Mouse (Mus musculus) heart, embryonic 15.5 days (tissue): ENCODE measurements around the gene Slc7a5. TPM values are rescaled to one million over a fixed set of nuclear protein-coding genes. Genes with fewer than 3 reads are reported as not detected.
A peak's percentile ranks its signal among the peaks of the same experiment; 100 is the strongest.

Source experiments
- ATAC-seq: fragments of 200-750 bp; cut with Nextera tagmentation; replicated peaks from 2 replicates; pipeline ENCODE4 v1.8.0; 2017; ENCODE audit warnings: low read depth, moderate TSS enrichment; ENCODE audit not compliant: insufficient number of reproducible peaks, insufficient read depth, low FRiP score
- H3K27ac ChIP-seq: fragments of 300-500 bp; sonication (generic); 2 replicates; pipeline ENCODE4 v1.5.1; 2015; ENCODE audit warnings: mild to moderate bottlenecking, inconsistent platforms
- H3K27me3 ChIP-seq: fragments of 300-500 bp; sonication (generic); 2 replicates; pipeline ENCODE4 v1.6.1; 2015; ENCODE audit warnings: inconsistent platforms
- H3K36me3 ChIP-seq: fragments of 300-500 bp; sonication (generic); 2 replicates; pipeline ENCODE4 v1.6.1; 2015; ENCODE audit warnings: mild to moderate bottlenecking, inconsistent platforms
- H3K4me1 ChIP-seq: fragments of 300-500 bp; sonication (generic); replicated peaks from 2 replicates; pipeline ENCODE4 v1.6.1; 2015; ENCODE audit warnings: inconsistent platforms
- H3K4me2 ChIP-seq: fragments of 300-500 bp; sonication (generic); 2 replicates; pipeline ENCODE4 v1.6.1; 2015; ENCODE audit warnings: inconsistent platforms, mild to moderate bottlenecking, moderate library complexity
- H3K4me3 ChIP-seq: fragments of 300-500 bp; sonication (generic); 2 replicates; pipeline ENCODE4 v1.5.1; 2015; ENCODE audit warnings: mild to moderate bottlenecking, inconsistent platforms
- H3K9ac ChIP-seq: fragments of 300-500 bp; sonication (generic); 2 replicates; pipeline ENCODE4 v1.6.1; 2015; ENCODE audit warnings: mild to moderate bottlenecking, inconsistent platforms
- H3K9me3 ChIP-seq: fragments of 300-500 bp; sonication (generic); replicated peaks from 2 replicates; pipeline ENCODE4 v1.6.1; 2016; ENCODE audit warnings: inconsistent platforms
- WGBS: fragments of 180-500 bp; shearing (Covaris S2); methylation state at CpG from one replicate; pipeline ENCODE4 v1.1.7; 2015; ENCODE audit warnings: mixed read lengths; 5-methylcytosine and 5-hydroxymethylcytosine counted together
- polyA plus RNA-seq: library from polyadenylated mRNA; unstranded; fragments of >200 nt; fragmentation: Nextera tagmentation; extraction: Ambion mirVana; gene quantifications from 2 replicates; pipeline ENCODE4 v1.2.1, GENCODE M21; 2015

Slc7a5 gene
- polyA plus RNA-seq, 1 experiment from 2014 or later, result 12.0 TPM

DNA sequence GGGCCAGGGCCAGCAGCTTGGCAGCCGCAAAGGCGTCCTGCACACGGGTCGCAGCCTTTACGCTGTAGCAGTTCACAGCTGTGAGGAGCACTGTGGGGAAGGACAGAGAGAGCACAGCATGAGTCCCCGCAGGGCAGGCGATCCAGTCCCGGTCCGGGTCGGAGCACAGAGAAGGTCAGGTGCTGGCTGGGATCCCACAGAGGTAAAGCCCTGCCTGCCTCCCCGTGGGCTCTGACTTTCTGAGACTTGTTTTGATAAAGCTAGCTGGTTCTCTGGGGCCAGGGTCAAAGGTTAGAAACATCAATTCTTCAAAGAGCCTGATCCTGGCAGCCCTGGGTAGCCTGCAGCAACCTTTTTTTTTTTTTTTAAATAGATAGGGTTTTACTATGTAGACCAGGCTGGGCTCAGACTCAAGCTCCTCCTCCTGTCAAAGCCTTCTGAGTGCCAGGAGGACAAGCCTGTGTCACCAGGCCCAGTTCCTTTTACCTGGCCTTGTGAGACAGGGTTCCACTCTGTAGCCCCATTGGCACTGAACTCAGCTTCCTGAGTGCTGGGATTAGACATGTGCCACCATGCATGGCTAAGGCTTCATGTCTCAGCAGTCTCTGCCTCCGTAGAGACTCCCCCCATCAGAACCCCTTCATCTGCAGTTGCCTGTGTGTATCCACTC lies 10.9 kb downstream of the Slc7a5 start:
- Histone ChIP-seq H3K4me1 (peaks cover 48% of the 10 kb centered on the region), H3K9me3 (no peaks in the 10 kb centered on the region)

DNA sequence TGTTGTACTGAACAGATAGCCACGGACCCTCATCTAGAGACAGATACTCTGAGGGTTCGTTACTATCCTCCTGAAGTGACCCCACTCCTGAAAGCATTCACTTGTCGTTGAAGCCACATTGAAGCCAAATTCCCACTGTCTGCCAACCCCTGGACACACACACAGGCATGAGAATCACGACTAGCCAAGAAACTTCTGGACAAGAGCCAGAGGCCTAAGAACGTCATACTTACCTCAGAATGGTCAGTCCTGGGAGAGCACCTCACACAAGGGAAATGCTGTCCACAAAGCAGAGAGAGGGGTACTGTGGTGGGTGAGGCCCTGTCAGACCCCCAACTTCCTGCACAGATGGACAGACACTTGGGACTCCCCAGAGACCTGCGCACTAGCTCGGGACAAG lies 11.6 kb downstream of the Slc7a5 start:
- Histone ChIP-seq H3K9ac (no peak overlapping the region), H3K9me3 (no peaks in the 10 kb centered on the region), H3K27ac (no peak overlapping the region), H3K4me3 (no peak overlapping the region), H3K4me2 (no peak overlapping the region), H3K27me3 (no peaks in the 10 kb centered on the region), H3K4me1 (peaks cover 44% of the 10 kb centered on the region), H3K36me3 (no peaks in the 10 kb centered on the region)
- no peak for ATAC-seq
- WGBS, result 60% methylated on average over 7 of the region's 7 CpGs

More for the DNA sequence above, 10.9 kb downstream of the Slc7a5 start:
- no peak for ATAC-seq
- H3K4me2 ChIP-seq, result no peak overlapping the region
- 72% methylated on average over 12 of the region's 12 CpGs for WGBS
- H3K4me3 ChIP-seq, result no peak overlapping the region
- H3K9ac ChIP-seq, result no peak overlapping the region
- H3K27ac ChIP-seq, result no peak overlapping the region
- H3K36me3 ChIP-seq, result no peaks in the 10 kb centered on the region
- no peaks in the 10 kb centered on the region for H3K27me3 ChIP-seq

- peaks cover 3% of the 10 kb centered on the region; the same call in 1 of the 2 replicates for H3K36me3 ChIP-seq
- H3K4me2 ChIP-seq, result no peak overlapping the region
- H3K4me1 ChIP-seq, result peaks cover 25% of the 10 kb centered on the region
- ATAC-seq, result no peak
- H3K27me3 ChIP-seq, result no peaks in the 10 kb centered on the region
- no peaks in the 10 kb centered on the region for H3K9me3 ChIP-seq
- no peak overlapping the region for H3K4me3 ChIP-seq
- WGBS, result 62% methylated on average over 5 of the region's 5 CpGs
- H3K27ac ChIP-seq, result no peak overlapping the region
- no peak overlapping the region for H3K9ac ChIP-seq
Observed at GRCm38 (mm10) chr8:121892875-121893274, 14.6 kb downstream of the Slc7a5 start.

DNA sequence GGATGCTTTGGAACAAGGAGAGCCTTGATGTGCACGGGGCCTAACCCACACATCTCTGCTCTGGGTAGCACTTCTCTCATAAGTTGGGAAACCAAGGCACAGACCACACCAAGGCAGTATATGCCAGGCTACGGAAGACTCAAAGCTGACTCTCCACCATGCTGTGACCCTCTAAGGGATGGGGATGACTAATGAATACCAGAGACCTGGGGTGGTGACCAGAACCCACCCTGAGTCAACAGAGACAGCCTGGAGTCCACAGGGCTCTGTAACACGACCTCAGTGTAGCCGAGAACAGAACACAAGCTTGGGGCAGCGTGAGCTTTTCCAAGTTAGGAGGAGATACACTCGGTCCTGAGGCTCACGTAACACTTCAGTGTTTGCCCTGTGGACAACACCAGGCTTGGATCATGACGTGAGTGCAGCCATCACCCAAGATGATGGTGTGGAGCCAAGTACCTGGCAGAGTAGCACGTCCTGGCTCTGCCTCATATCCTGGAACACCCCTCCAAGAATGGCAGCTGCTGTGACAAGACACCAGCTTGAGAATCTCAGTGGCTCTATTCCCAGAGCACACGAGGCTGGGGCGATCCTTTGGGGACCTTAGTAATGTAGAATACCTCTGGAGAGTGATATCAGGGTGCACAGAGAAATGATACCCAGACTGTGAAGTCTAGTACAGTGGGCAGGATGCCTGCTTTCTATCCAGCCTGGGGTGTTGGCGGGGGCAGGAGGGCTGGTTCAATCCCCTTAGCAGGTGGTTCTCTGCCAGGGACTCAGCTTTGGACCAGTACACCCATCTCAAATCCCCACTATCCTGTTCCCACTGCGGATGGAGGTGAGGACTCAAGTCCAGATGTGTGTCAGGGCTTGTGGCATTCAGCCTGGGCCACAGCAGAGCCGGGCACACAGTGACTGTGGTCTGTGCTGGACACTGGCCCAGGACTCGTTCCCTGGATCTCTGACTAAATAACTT lies 17.4 kb downstream of the Slc7a5 start:
- no peaks in the 10 kb centered on the region for H3K27me3 ChIP-seq
- H3K9me3 ChIP-seq, result no peaks in the 10 kb centered on the region
- no peak overlapping the region for H3K9ac ChIP-seq
- no peak overlapping the region for H3K27ac ChIP-seq
- peaks cover 6% of the 10 kb centered on the region; the same call in 1 of the 2 replicates for H3K4me1 ChIP-seq
- no peak overlapping the region for H3K4me2 ChIP-seq
- peaks cover 19% of the 10 kb centered on the region; the same call in 1 of the 2 replicates for H3K36me3 ChIP-seq
- ATAC-seq, result no peak; the same call in 1 of the 2 replicates
- 74% methylated on average over 15 of the region's 15 CpGs for WGBS
- no peak overlapping the region for H3K4me3 ChIP-seq

GRCm38 (mm10) chr8:121889317-121889716 lies 18.2 kb downstream of the Slc7a5 start:
- ATAC-seq, result no peak
- Histone ChIP-seq H3K36me3 (peaks cover 26% of the 10 kb centered on the region; the same call in 1 of the 2 replicates), H3K9me3 (no peaks in the 10 kb centered on the region), H3K4me1 (peaks cover 6% of the 10 kb centered on the region; the same call in 1 of the 2 replicates), H3K4me2 (no peak overlapping the region), H3K27me3 (no peaks in the 10 kb centered on the region), H3K9ac (no peak overlapping the region), H3K4me3 (no peak overlapping the region), H3K27ac (no peak overlapping the region)
- 88% methylated on average over 1 of the region's 1 CpGs for WGBS

- no peaks in the 10 kb centered on the region for H3K4me1 ChIP-seq
- no peak overlapping the region for H3K27ac ChIP-seq
- H3K36me3 ChIP-seq, result peaks cover 39% of the 10 kb centered on the region; the same call in 1 of the 2 replicates
- ATAC-seq, result no peak
- no peak overlapping the region for H3K9ac ChIP-seq
- H3K27me3 ChIP-seq, result no peaks in the 10 kb centered on the region
- no peaks in the 10 kb centered on the region for H3K9me3 ChIP-seq
- WGBS, result 68% methylated on average over 1 of the region's 1 CpGs
- H3K4me2 ChIP-seq, result no peak overlapping the region
- H3K4me3 ChIP-seq, result no peak overlapping the region
Observed at GRCm38 (mm10) chr8:121887547-121887946, 19.9 kb downstream of the Slc7a5 start.

DNA sequence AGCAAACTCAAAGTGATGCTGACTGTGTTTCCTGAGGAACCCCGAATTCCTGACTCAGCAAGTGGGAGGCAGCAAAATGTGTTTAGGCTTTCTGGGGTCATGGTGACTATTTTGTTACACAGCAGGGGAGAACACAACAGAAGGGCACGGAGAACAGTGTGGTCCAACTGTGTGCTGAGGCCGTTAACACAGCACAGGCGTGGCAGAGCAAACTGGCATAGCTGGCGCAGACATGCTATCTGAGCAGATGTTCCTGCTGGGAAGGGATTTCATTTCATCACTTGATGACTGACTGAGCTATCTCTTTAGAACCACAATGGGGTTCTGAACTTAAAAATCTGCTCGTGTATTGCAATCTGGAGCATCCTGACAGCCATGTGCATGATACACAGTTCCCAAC lies 22.1 kb downstream of the Slc7a5 start:
- H3K36me3 ChIP-seq, result peaks cover 44% of the 10 kb centered on the region; the same call in 1 of the 2 replicates
- H3K27me3 ChIP-seq, result no peaks in the 10 kb centered on the region
- no peaks in the 10 kb centered on the region for H3K9me3 ChIP-seq
- ATAC-seq, result no peak
- H3K4me3 ChIP-seq, result no peak overlapping the region
- 87% methylated on average over 6 of the region's 6 CpGs for WGBS
- H3K27ac ChIP-seq, result no peak overlapping the region
- peaks cover 16% of the 10 kb centered on the region for H3K4me1 ChIP-seq
- no peak overlapping the region for H3K4me2 ChIP-seq
- no peak overlapping the region for H3K9ac ChIP-seq

GRCm38 (mm10) chr8:121885001-121885400 lies 22.5 kb downstream of the Slc7a5 start:
- no peak for ATAC-seq
- no peak overlapping the region for H3K4me2 ChIP-seq
- H3K4me3 ChIP-seq, result no peak overlapping the region
- peaks cover 44% of the 10 kb centered on the region; the same call in 1 of the 2 replicates for H3K36me3 ChIP-seq
- no peak overlapping the region for H3K9ac ChIP-seq
- no peak overlapping the region for H3K27ac ChIP-seq
- H3K9me3 ChIP-seq, result no peaks in the 10 kb centered on the region
- no peaks in the 10 kb centered on the region for H3K27me3 ChIP-seq
- WGBS, result 91% methylated on average over 9 of the region's 9 CpGs
- H3K4me1 ChIP-seq, result peaks cover 16% of the 10 kb centered on the region

GRCm38 (mm10) chr8:121884181-121884580 lies 23.3 kb downstream of the Slc7a5 start:
- Histone ChIP-seq H3K9me3 (no peaks in the 10 kb centered on the region), H3K9ac (no peak overlapping the region), H3K4me2 (no peak overlapping the region), H3K27ac (no peak overlapping the region), H3K27me3 (no peaks in the 10 kb centered on the region), H3K36me3 (peaks cover 44% of the 10 kb centered on the region; the same call in 1 of the 2 replicates), H3K4me3 (no peak overlapping the region), H3K4me1 (peaks cover 16% of the 10 kb centered on the region)
- 78% methylated on average over 3 of the region's 3 CpGs for WGBS
- ATAC-seq, result no peak

GRCm38 (mm10) chr8:121881921-121882320 lies 25.6 kb downstream of the Slc7a5 start:
- H3K9ac ChIP-seq, result no peak overlapping the region
- H3K4me3 ChIP-seq, result no peak overlapping the region
- no peaks in the 10 kb centered on the region for H3K9me3 ChIP-seq
- 81% methylated on average over 5 of the region's 5 CpGs for WGBS
- H3K27ac ChIP-seq, result peak overlapping the region; percentile 34; the same call in 1 of the 2 replicates
- peaks cover 16% of the 10 kb centered on the region for H3K4me1 ChIP-seq
- no peak for ATAC-seq
- no peaks in the 10 kb centered on the region for H3K27me3 ChIP-seq
- no peak overlapping the region for H3K4me2 ChIP-seq
- peaks cover 36% of the 10 kb centered on the region; the same call in 1 of the 2 replicates for H3K36me3 ChIP-seq

- H3K27me3 ChIP-seq, result no peaks in the 10 kb centered on the region
- ATAC-seq, result peak; percentile 54
- no peak overlapping the region for H3K9ac ChIP-seq
- peaks cover 17% of the 10 kb centered on the region for H3K4me1 ChIP-seq
- 20% methylated on average over 1 of the region's 1 CpGs for WGBS
- H3K4me3 ChIP-seq, result no peak overlapping the region
- H3K9me3 ChIP-seq, result no peaks in the 10 kb centered on the region
- peak overlapping the region; percentile 34; the same call in 1 of the 2 replicates for H3K27ac ChIP-seq
- peaks cover 32% of the 10 kb centered on the region; the same call in 1 of the 2 replicates for H3K36me3 ChIP-seq
- H3K4me2 ChIP-seq, result no peak overlapping the region
Observed at GRCm38 (mm10) chr8:121880818-121881217, 26.7 kb downstream of the Slc7a5 start.
